Mouse (Mus musculus) cortical plate, adult 2 months (tissue): Measurements from ENCODE around the gene Phkb.

Experiments used
- CTCF ChIP-seq: fragments of 200-500 bp; IDR thresholded peaks from 2 replicates; pipeline ENCODE4 v1.5.1; 2011; ENCODE audit warnings: mild to moderate bottlenecking, control low read depth, low read length; ENCODE audit not compliant: insufficient read depth; ENCODE audit errors: extremely low read depth
- POLR2A ChIP-seq: fragments of 200-500 bp; IDR thresholded peaks from 2 replicates; pipeline ENCODE4 v1.6.1; 2011; ENCODE audit warnings: mild to moderate bottlenecking, low read length, control low read depth; ENCODE audit not compliant: insufficient read depth; ENCODE audit errors: extremely low read depth

GRCm38 (mm10) chr8:85884811-85885210 is 44.1 kb downstream of the Phkb start:
- no peak for TF ChIP-seq POLR2A
- TF ChIP-seq CTCF: no peak
